Comparison of ENCODE assay signal across 15 mouse cellular contexts in genomic region chr12:41774623-41775323, GRCm38 (mm10).
DNase-seq lines count a peak whose midpoint lies in the region; ATAC-seq lines count a peak whose summit lies in the region.
"Had no signal": no experiment of that assay in that cellular context is flagged by ENCODE, and none has a peak within 500 bp of the region (broad histone marks: within the 10 kb centered on the region; RNA-seq: fewer than 3 reads in every experiment).

No protein-coding gene starts in this region.

- no peaks in the 10 kb centered on the region for H3K27me3 ChIP-seq in forebrain, embryonic 14.5 days (replicated peaks; ENCODE audit: control insufficient read depth, insufficient read depth, low read length)
- H3K27me3 ChIP-seq in forebrain, embryonic 12.5 days: no peaks in the 10 kb centered on the region
- H3K27me3 ChIP-seq in midbrain, embryonic 14.5 days (ENCODE audit: control insufficient read depth, insufficient read depth, low read length): no peaks in the 10 kb centered on the region
- H3K27me3 ChIP-seq in midbrain, embryonic 16.5 days (ENCODE audit: control insufficient read depth, insufficient read depth, low read depth, low read length): no peaks in the 10 kb centered on the region
- H3K27me3 ChIP-seq in forebrain, embryonic 16.5 days (replicated peaks; ENCODE audit: control insufficient read depth, insufficient read depth, low read length): no peaks in the 10 kb centered on the region
- H3K27me3 ChIP-seq: embryonic facial prominence, embryonic 12.5 days had no signal

- H3K4me2 ChIP-seq in forebrain, embryonic 14.5 days (ENCODE audit: low read length): no peak overlapping the region
- H3K4me2 ChIP-seq in forebrain, embryonic 12.5 days: no peak overlapping the region
- no peak overlapping the region for H3K4me2 ChIP-seq in midbrain, embryonic 14.5 days (ENCODE audit: low read length)
- H3K4me2 ChIP-seq in midbrain, embryonic 16.5 days (ENCODE audit: low read length): no peak overlapping the region
- H3K4me2 ChIP-seq in forebrain, embryonic 16.5 days (ENCODE audit: low read length): no peak overlapping the region
- H3K4me2 ChIP-seq: embryonic facial prominence, embryonic 12.5 days had no signal

- peak; percentile 54 for ATAC-seq in forebrain, embryonic 14.5 days
- no peak for ATAC-seq in forebrain, embryonic 12.5 days (ENCODE audit: low FRiP score)
- no peak for ATAC-seq in midbrain, embryonic 14.5 days (ENCODE audit: low FRiP score, low TSS enrichment)
- ATAC-seq in midbrain, embryonic 16.5 days: no peak
- ATAC-seq in forebrain, embryonic 16.5 days: peak; percentile 83

- peak; percentile 52 for DNase-seq in forebrain, embryonic 14.5 days (ENCODE audit: low spot score)
- peak; percentile 13 for DNase-seq in midbrain, embryonic 14.5 days
- peak; percentile 70 for DNase-seq in cerebellum, adult 11 months
- DNase-seq in frontal cortex, postnatal 36 days (ENCODE audit: low spot score in 2 of 2): no peak
- DNase-seq in embryo, embryonic 9.5 days (ENCODE audit: extremely low spot score): no peak
- DNase-seq: heart, adult 2 months; kidney, adult 18-20 months; layer of hippocampus, adult 9-11 months; lung, postnatal 4 days; thymus, postnatal 36 days had no signal

- H3K9me3 ChIP-seq in forebrain, embryonic 14.5 days (replicated peaks; ENCODE audit: control insufficient read depth, low read length): no peaks in the 10 kb centered on the region
- no peaks in the 10 kb centered on the region for H3K9me3 ChIP-seq in forebrain, embryonic 12.5 days
- no peaks in the 10 kb centered on the region for H3K9me3 ChIP-seq in midbrain, embryonic 14.5 days (ENCODE audit: control insufficient read depth, low read length)
- H3K9me3 ChIP-seq in midbrain, embryonic 16.5 days (replicated peaks; ENCODE audit: control insufficient read depth, low read length, poor library complexity, severe bottlenecking): no peaks in the 10 kb centered on the region
- no peaks in the 10 kb centered on the region for H3K9me3 ChIP-seq in forebrain, embryonic 16.5 days (ENCODE audit: control insufficient read depth, low read length)
- H3K9me3 ChIP-seq: embryonic facial prominence, embryonic 12.5 days had no signal

- 73% methylated on average over 5 of the region's 5 CpGs for WGBS in forebrain, embryonic 14.5 days
- 86% methylated on average over 5 of the region's 5 CpGs for WGBS in forebrain, embryonic 12.5 days
- 75% methylated on average over 5 of the region's 5 CpGs for WGBS in midbrain, embryonic 14.5 days
- 78% methylated on average over 5 of the region's 5 CpGs for WGBS in midbrain, embryonic 16.5 days
- 68% methylated on average over 5 of the region's 5 CpGs for WGBS in forebrain, embryonic 16.5 days

- peak overlapping the region; percentile 21; the same call in 1 of the 2 replicates for H3K27ac ChIP-seq in forebrain, embryonic 14.5 days (ENCODE audit: low read depth, low read length)
- no peak overlapping the region for H3K27ac ChIP-seq in forebrain, embryonic 12.5 days
- H3K27ac ChIP-seq in midbrain, embryonic 14.5 days (replicated peaks; ENCODE audit: low read depth, low read length): no peak overlapping the region
- no peak overlapping the region for H3K27ac ChIP-seq in midbrain, embryonic 16.5 days (ENCODE audit: low read length)
- H3K27ac ChIP-seq in forebrain, embryonic 16.5 days (ENCODE audit: low read length): peak overlapping the region; percentile 55; the same call in 1 of the 2 replicates
- H3K27ac ChIP-seq: embryonic facial prominence, embryonic 12.5 days; heart, adult 2 months had no signal

- no peak overlapping the region for H3K9ac ChIP-seq in forebrain, embryonic 14.5 days (ENCODE audit: low read length)
- no peak overlapping the region for H3K9ac ChIP-seq in forebrain, embryonic 12.5 days
- no peak overlapping the region for H3K9ac ChIP-seq in midbrain, embryonic 14.5 days (replicated peaks; ENCODE audit: low read length)
- no peak overlapping the region for H3K9ac ChIP-seq in midbrain, embryonic 16.5 days (ENCODE audit: low read depth, low read length)
- H3K9ac ChIP-seq in forebrain, embryonic 16.5 days (replicated peaks; ENCODE audit: low read depth, low read length): no peak overlapping the region
- H3K9ac ChIP-seq: embryonic facial prominence, embryonic 12.5 days had no signal

- H3K36me3 ChIP-seq in forebrain, embryonic 14.5 days (ENCODE audit: control insufficient read depth, insufficient read depth, low read length): no peaks in the 10 kb centered on the region
- no peaks in the 10 kb centered on the region for H3K36me3 ChIP-seq in forebrain, embryonic 12.5 days (replicated peaks)
- H3K36me3 ChIP-seq in midbrain, embryonic 14.5 days (ENCODE audit: control insufficient read depth, insufficient read depth, low read length): no peaks in the 10 kb centered on the region
- H3K36me3 ChIP-seq in midbrain, embryonic 16.5 days (ENCODE audit: control insufficient read depth, insufficient read depth, low read length): no peaks in the 10 kb centered on the region
- H3K36me3 ChIP-seq in forebrain, embryonic 16.5 days (ENCODE audit: control insufficient read depth, insufficient read depth): no peaks in the 10 kb centered on the region
- H3K36me3 ChIP-seq: embryonic facial prominence, embryonic 12.5 days had no signal

- no peaks in the 10 kb centered on the region for H3K4me1 ChIP-seq in forebrain, embryonic 14.5 days (ENCODE audit: control insufficient read depth, insufficient read depth, low read length)
- no peaks in the 10 kb centered on the region for H3K4me1 ChIP-seq in forebrain, embryonic 12.5 days
- no peaks in the 10 kb centered on the region for H3K4me1 ChIP-seq in midbrain, embryonic 14.5 days (ENCODE audit: control insufficient read depth, insufficient read depth, low read length)
- H3K4me1 ChIP-seq in midbrain, embryonic 16.5 days (ENCODE audit: control insufficient read depth, insufficient read depth, low read length): no peaks in the 10 kb centered on the region
- H3K4me1 ChIP-seq in forebrain, embryonic 16.5 days (replicated peaks; ENCODE audit: control insufficient read depth, insufficient read depth, low read length): no peaks in the 10 kb centered on the region
- H3K4me1 ChIP-seq: embryonic facial prominence, embryonic 12.5 days had no signal

- H3K4me3 ChIP-seq in forebrain, embryonic 14.5 days (ENCODE audit: low read depth, low read length): no peak overlapping the region
- H3K4me3 ChIP-seq in forebrain, embryonic 12.5 days (replicated peaks): no peak overlapping the region
- no peak overlapping the region for H3K4me3 ChIP-seq in midbrain, embryonic 14.5 days (replicated peaks; ENCODE audit: low read depth, low read length)
- no peak overlapping the region for H3K4me3 ChIP-seq in midbrain, embryonic 16.5 days (ENCODE audit: low read depth, low read length)
- no peak overlapping the region for H3K4me3 ChIP-seq in forebrain, embryonic 16.5 days (replicated peaks; ENCODE audit: low read length)
- H3K4me3 ChIP-seq: embryonic facial prominence, embryonic 12.5 days; heart, adult 2 months; myocyte had no signal

Comparison
In these comparisons a context has a peak if more than half of its experiments do, and no peak if none do; other contexts are left out.
1. ATAC-seq: peak in forebrain, embryonic 14.5 days (single experiment) and forebrain, embryonic 16.5 days (single experiment); none in forebrain, embryonic 12.5 days (single experiment), midbrain, embryonic 14.5 days (single experiment) and midbrain, embryonic 16.5 days (single experiment).
2. H3K27ac ChIP-seq: peak in forebrain, embryonic 14.5 days (single experiment) and forebrain, embryonic 16.5 days (single experiment); none in forebrain, embryonic 12.5 days (single experiment), midbrain, embryonic 14.5 days (single experiment) and midbrain, embryonic 16.5 days (single experiment).
3. DNase-seq: peak in forebrain, embryonic 14.5 days (single experiment), midbrain, embryonic 14.5 days (single experiment) and cerebellum, adult 11 months (single experiment); none in frontal cortex, postnatal 36 days (0 of 2) and embryo, embryonic 9.5 days (single experiment).